Mouse (Mus musculus): ENCODE data around the gene Adcy9. TPM values are rescaled to one million over a fixed set of nuclear protein-coding genes. Genes with fewer than 3 reads are reported as not detected.

Adcy9 gene
- polyA plus RNA-seq, 1 experiment from 2014 or later: 0.41 TPM

- no peaks in the 10 kb centered on the region for H3K27me3 ChIP-seq (ENCODE audit: low read depth, poor library complexity, severe bottlenecking)
- no peaks in the 10 kb centered on the region for H3K4me1 ChIP-seq
- H3K4me3 ChIP-seq: no peak overlapping the region
- no peak overlapping the region for H3K27ac ChIP-seq
- 91% methylated on average over 7 of the region's 7 CpGs for WGBS
- no peak for DNase-seq (ENCODE audit: low spot score)
- H3K36me3 ChIP-seq: no peaks in the 10 kb centered on the region
- H3K9me3 ChIP-seq (replicated peaks): no peaks in the 10 kb centered on the region
Observed at GRCm38 (mm10) chr16:4286593-4286992, 133.7 kb downstream of the Adcy9 start.

GRCm38 (mm10) chr16:4285257-4285656, 135.0 kb downstream of the Adcy9 start:
- WGBS: 75% methylated on average over 5 of the region's 5 CpGs
- Histone ChIP-seq H3K27me3 (ENCODE audit: low read depth, poor library complexity, severe bottlenecking) (no peaks in the 10 kb centered on the region), H3K4me1 (no peaks in the 10 kb centered on the region; the same call in 1 of the 2 replicates), H3K27ac (no peak overlapping the region), H3K4me3 (no peak overlapping the region), H3K36me3 (no peaks in the 10 kb centered on the region), H3K9me3 (replicated peaks) (no peaks in the 10 kb centered on the region)
- no peak for DNase-seq (ENCODE audit: low spot score)

- no peaks in the 10 kb centered on the region; the same call in 1 of the 2 replicates for H3K4me1 ChIP-seq
- H3K4me3 ChIP-seq: no peak overlapping the region
- H3K9me3 ChIP-seq (replicated peaks): no peaks in the 10 kb centered on the region
- no peak for DNase-seq (ENCODE audit: low spot score)
- H3K27me3 ChIP-seq (ENCODE audit: low read depth, poor library complexity, severe bottlenecking): no peaks in the 10 kb centered on the region
- no peak overlapping the region for H3K27ac ChIP-seq
- H3K36me3 ChIP-seq: no peaks in the 10 kb centered on the region
- 88% methylated on average over 11 of the region's 11 CpGs for WGBS
Observed at GRCm38 (mm10) chr16:4283267-4283851, 136.9 kb downstream of the Adcy9 start.

GRCm38 (mm10) chr16:4281470-4281869, 138.8 kb downstream of the Adcy9 start:
- WGBS: 80% methylated on average over 4 of the region's 4 CpGs
- H3K4me1 ChIP-seq: no peaks in the 10 kb centered on the region; the same call in 1 of the 2 replicates
- no peaks in the 10 kb centered on the region for H3K36me3 ChIP-seq
- DNase-seq (ENCODE audit: low spot score): no peak
- no peak overlapping the region for H3K27ac ChIP-seq
- no peak overlapping the region for H3K4me3 ChIP-seq
- H3K27me3 ChIP-seq (ENCODE audit: low read depth, poor library complexity, severe bottlenecking): no peaks in the 10 kb centered on the region
- H3K9me3 ChIP-seq (replicated peaks): no peaks in the 10 kb centered on the region

- DNase-seq (ENCODE audit: low spot score): no peak
- no peak overlapping the region for H3K27ac ChIP-seq
- H3K4me1 ChIP-seq: no peaks in the 10 kb centered on the region; the same call in 1 of the 2 replicates
- no peaks in the 10 kb centered on the region for H3K9me3 ChIP-seq (replicated peaks)
- H3K27me3 ChIP-seq (ENCODE audit: low read depth, poor library complexity, severe bottlenecking): no peaks in the 10 kb centered on the region
- WGBS: 87% methylated on average over 9 of the region's 9 CpGs
- H3K4me3 ChIP-seq: no peak overlapping the region
- no peaks in the 10 kb centered on the region for H3K36me3 ChIP-seq
Observed at GRCm38 (mm10) chr16:4280949-4281348, 139.3 kb downstream of the Adcy9 start.

GRCm38 (mm10) chr16:4279601-4280000, 140.7 kb downstream of the Adcy9 start:
- H3K4me1 ChIP-seq: no peaks in the 10 kb centered on the region; the same call in 1 of the 2 replicates
- H3K9me3 ChIP-seq (replicated peaks): no peaks in the 10 kb centered on the region
- DNase-seq (ENCODE audit: low spot score): no peak
- H3K4me3 ChIP-seq: no peak overlapping the region
- no peaks in the 10 kb centered on the region for H3K27me3 ChIP-seq (ENCODE audit: low read depth, poor library complexity, severe bottlenecking)
- H3K27ac ChIP-seq: no peak overlapping the region
- no peaks in the 10 kb centered on the region for H3K36me3 ChIP-seq
- 74% methylated on average over 3 of the region's 3 CpGs for WGBS

- WGBS: 87% methylated on average over 5 of the region's 5 CpGs
- H3K27me3 ChIP-seq (ENCODE audit: low read depth, poor library complexity, severe bottlenecking): no peaks in the 10 kb centered on the region
- DNase-seq (ENCODE audit: low spot score): no peak
- H3K4me3 ChIP-seq: no peak overlapping the region
- H3K9me3 ChIP-seq (replicated peaks): no peaks in the 10 kb centered on the region
- no peaks in the 10 kb centered on the region; the same call in 1 of the 2 replicates for H3K4me1 ChIP-seq
- H3K27ac ChIP-seq: no peak overlapping the region
- H3K36me3 ChIP-seq: no peaks in the 10 kb centered on the region
Observed at GRCm38 (mm10) chr16:4276621-4277020, 143.7 kb downstream of the Adcy9 start.

GRCm38 (mm10) chr16:4276151-4276550, 144.1 kb downstream of the Adcy9 start:
- Histone ChIP-seq H3K36me3 (no peaks in the 10 kb centered on the region), H3K27me3 (ENCODE audit: low read depth, poor library complexity, severe bottlenecking) (no peaks in the 10 kb centered on the region), H3K4me1 (no peaks in the 10 kb centered on the region; the same call in 1 of the 2 replicates), H3K4me3 (no peak overlapping the region), H3K27ac (no peak overlapping the region), H3K9me3 (replicated peaks) (no peaks in the 10 kb centered on the region)
- no peak for DNase-seq (ENCODE audit: low spot score)
- 93% methylated on average over 2 of the region's 2 CpGs for WGBS

- Histone ChIP-seq H3K27ac (no peak overlapping the region), H3K9me3 (replicated peaks) (no peaks in the 10 kb centered on the region), H3K4me1 (no peaks in the 10 kb centered on the region), H3K4me3 (no peak overlapping the region), H3K36me3 (no peaks in the 10 kb centered on the region), H3K27me3 (ENCODE audit: low read depth, poor library complexity, severe bottlenecking) (no peaks in the 10 kb centered on the region)
- WGBS: 86% methylated on average over 12 of the region's 12 CpGs
- no peak for DNase-seq (ENCODE audit: low spot score)
Observed at GRCm38 (mm10) chr16:4273702-4274476, 146.4 kb downstream of the Adcy9 start.

GRCm38 (mm10) chr16:4272254-4272653, 148.0 kb downstream of the Adcy9 start:
- Histone ChIP-seq H3K27ac (no peak overlapping the region), H3K4me1 (peaks cover 8% of the 10 kb centered on the region), H3K9me3 (replicated peaks) (no peaks in the 10 kb centered on the region), H3K27me3 (ENCODE audit: low read depth, poor library complexity, severe bottlenecking) (0 out of 2 replicates have a peak, but pooled peaks cover 3% of the 10 kb centered on the region), H3K36me3 (no peaks in the 10 kb centered on the region), H3K4me3 (no peak overlapping the region)
- WGBS: 79% methylated on average over 3 of the region's 3 CpGs
- no peak for DNase-seq (ENCODE audit: low spot score)

GRCm38 (mm10) chr16:4270911-4271310, 149.4 kb downstream of the Adcy9 start:
- DNase-seq (ENCODE audit: low spot score): no peak
- no peaks in the 10 kb centered on the region for H3K9me3 ChIP-seq (replicated peaks)
- 81% methylated on average over 1 of the region's 1 CpGs for WGBS
- no peak overlapping the region for H3K27ac ChIP-seq
- H3K4me1 ChIP-seq: peaks cover 8% of the 10 kb centered on the region
- peaks cover 12% of the 10 kb centered on the region; the same call in 1 of the 2 replicates for H3K27me3 ChIP-seq (ENCODE audit: low read depth, poor library complexity, severe bottlenecking)
- no peak overlapping the region for H3K4me3 ChIP-seq
- H3K36me3 ChIP-seq: no peaks in the 10 kb centered on the region

GRCm38 (mm10) chr16:4267857-4268666, 152.2 kb downstream of the Adcy9 start:
- peak overlapping the region; percentile 80 for H3K27ac ChIP-seq
- WGBS: 9% methylated on average over 40 of the region's 40 CpGs
- peak; percentile 88 for DNase-seq (ENCODE audit: low spot score)
- H3K4me1 ChIP-seq: peaks cover 8% of the 10 kb centered on the region
- peaks cover 12% of the 10 kb centered on the region; the same call in 1 of the 2 replicates for H3K27me3 ChIP-seq (ENCODE audit: low read depth, poor library complexity, severe bottlenecking)
- H3K9me3 ChIP-seq (replicated peaks): no peaks in the 10 kb centered on the region
- H3K36me3 ChIP-seq: no peaks in the 10 kb centered on the region
- peak overlapping the region; percentile 57 for H3K4me3 ChIP-seq

Measured in limb, embryonic 10.5 days (tissue).